Mouse (Mus musculus): Measurements from ENCODE around the gene Sema5b. TPM values are rescaled to one million over a fixed set of nuclear protein-coding genes. Genes with fewer than 3 reads are reported as not detected.
"Not testable (repeated sequence)": the region's sequence is repeated elsewhere in the genome, so short reads cannot be mapped to it uniquely, and the experiment has no call there.

The Sema5b gene
- polyA plus RNA-seq, 1 experiment: 64.3 TPM

- TF ChIP-seq CTCF (IDR thresholded peaks at IDR 0.05; ENCODE audit: control insufficient read depth, insufficient read depth, insufficient replicate concordance, low read depth, low read length): no peak
- TF ChIP-seq POLR2A (IDR thresholded peaks at IDR 0.05; ENCODE audit: control insufficient read depth, low read depth, low read length): no peak
- Histone ChIP-seq H3K27me3 (ENCODE audit: control insufficient read depth, insufficient read depth, low read length) (no peaks in the 10 kb centered on the region), H3K4me3 (ENCODE audit: control insufficient read depth, low read depth, low read length) (no peak overlapping the region), H3K36me3 (ENCODE audit: control insufficient read depth, insufficient read depth, low read length) (no peaks in the 10 kb centered on the region), H3K4me1 (ENCODE audit: control insufficient read depth, insufficient read depth, low read length) (peaks cover 3% of the 10 kb centered on the region; the same call in 1 of the 2 replicates), H3K27ac (ENCODE audit: control insufficient read depth, insufficient read depth, low read depth, low read length) (no peak overlapping the region)
Observed at GRCm38 (mm10) chr16:35549354-35549753, 8.4 kb downstream of the Sema5b start.

DNA sequence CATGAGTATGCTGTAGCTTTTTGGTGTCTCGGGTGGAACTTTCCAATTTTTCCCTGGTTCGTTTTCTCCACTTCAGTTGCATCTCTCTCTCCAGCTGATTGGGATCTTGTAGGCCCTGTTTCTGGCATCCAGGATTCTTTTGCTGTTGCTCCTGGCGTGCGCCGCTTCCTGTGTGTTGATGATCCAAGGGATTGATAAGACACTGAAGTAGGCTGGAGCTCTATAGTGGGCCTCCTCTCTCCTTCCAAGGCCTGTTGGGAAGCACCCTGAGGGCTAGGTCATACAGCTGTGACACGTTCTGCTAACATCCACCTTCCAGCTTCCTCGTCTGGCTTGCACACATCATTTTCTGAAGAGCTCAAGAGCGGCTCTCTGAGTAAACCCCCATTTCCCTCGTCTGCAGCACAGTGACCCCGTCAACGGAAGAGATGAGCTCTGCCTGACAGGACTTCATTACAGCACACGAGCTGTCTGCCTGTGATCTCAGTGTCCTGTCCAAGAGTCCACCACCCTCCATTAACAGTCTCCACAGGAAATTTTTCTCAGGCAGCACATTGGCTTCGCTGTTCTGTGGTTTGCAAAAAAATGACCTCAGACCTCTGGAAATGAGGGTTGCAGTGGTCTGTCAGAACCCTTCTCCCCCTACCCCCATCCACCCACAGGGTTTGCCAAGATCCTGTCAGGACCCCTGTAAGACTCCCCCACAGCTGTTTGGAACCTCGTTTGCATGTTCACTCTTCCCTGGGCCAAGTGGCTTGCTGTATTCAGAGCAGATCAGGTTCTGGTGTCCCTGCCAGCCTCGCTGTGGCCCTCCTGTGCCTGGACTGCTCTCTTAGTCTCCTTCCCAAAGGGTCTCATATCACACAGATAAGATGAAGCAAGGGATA lies 14.9 kb downstream of the Sema5b start:
- Histone ChIP-seq H3K27ac (ENCODE audit: control insufficient read depth, insufficient read depth, low read depth, low read length) (no peak overlapping the region), H3K4me3 (ENCODE audit: control insufficient read depth, low read depth, low read length) (peak overlapping the region; percentile 2), H3K4me1 (ENCODE audit: control insufficient read depth, insufficient read depth, low read length) (peaks cover 3% of the 10 kb centered on the region; the same call in 1 of the 2 replicates), H3K36me3 (ENCODE audit: control insufficient read depth, insufficient read depth, low read length) (no peaks in the 10 kb centered on the region), H3K27me3 (ENCODE audit: control insufficient read depth, insufficient read depth, low read length) (no peaks in the 10 kb centered on the region)
- TF ChIP-seq POLR2A (IDR thresholded peaks at IDR 0.05; ENCODE audit: control insufficient read depth, low read depth, low read length): no peak
- no peak for TF ChIP-seq CTCF (IDR thresholded peaks at IDR 0.05; ENCODE audit: control insufficient read depth, insufficient read depth, insufficient replicate concordance, low read depth, low read length)

DNA sequence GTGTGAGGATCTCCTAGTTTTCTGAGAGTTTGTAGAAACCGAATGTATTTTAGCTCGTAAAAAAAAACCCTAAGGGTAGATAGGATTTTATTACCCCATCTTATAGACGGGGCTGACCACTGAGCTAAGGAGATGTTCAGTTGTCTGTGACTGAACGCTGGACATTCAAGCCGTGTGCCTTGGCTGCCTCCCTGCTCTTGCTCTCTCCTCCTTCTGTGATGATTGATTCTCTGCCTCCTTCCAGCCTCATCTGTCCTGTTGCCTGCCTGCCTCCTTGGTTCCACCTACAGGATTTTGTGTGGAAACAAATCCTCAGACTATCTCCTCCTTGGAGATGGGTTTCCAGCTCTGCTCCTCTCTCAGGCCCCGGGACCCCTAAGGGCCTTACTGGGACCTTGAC lies 16.1 kb downstream of the Sema5b start:
- Histone ChIP-seq H3K36me3 (ENCODE audit: control insufficient read depth, insufficient read depth, low read length) (no peaks in the 10 kb centered on the region), H3K27me3 (ENCODE audit: control insufficient read depth, insufficient read depth, low read length) (no peaks in the 10 kb centered on the region), H3K4me3 (ENCODE audit: control insufficient read depth, low read depth, low read length) (no peak overlapping the region), H3K4me1 (ENCODE audit: control insufficient read depth, insufficient read depth, low read length) (peaks cover 3% of the 10 kb centered on the region; the same call in 1 of the 2 replicates), H3K27ac (ENCODE audit: control insufficient read depth, insufficient read depth, low read depth, low read length) (no peak overlapping the region)
- TF ChIP-seq CTCF (IDR thresholded peaks at IDR 0.05; ENCODE audit: control insufficient read depth, insufficient read depth, insufficient replicate concordance, low read depth, low read length) (no peak), POLR2A (IDR thresholded peaks at IDR 0.05; ENCODE audit: control insufficient read depth, low read depth, low read length) (no peak)

DNA sequence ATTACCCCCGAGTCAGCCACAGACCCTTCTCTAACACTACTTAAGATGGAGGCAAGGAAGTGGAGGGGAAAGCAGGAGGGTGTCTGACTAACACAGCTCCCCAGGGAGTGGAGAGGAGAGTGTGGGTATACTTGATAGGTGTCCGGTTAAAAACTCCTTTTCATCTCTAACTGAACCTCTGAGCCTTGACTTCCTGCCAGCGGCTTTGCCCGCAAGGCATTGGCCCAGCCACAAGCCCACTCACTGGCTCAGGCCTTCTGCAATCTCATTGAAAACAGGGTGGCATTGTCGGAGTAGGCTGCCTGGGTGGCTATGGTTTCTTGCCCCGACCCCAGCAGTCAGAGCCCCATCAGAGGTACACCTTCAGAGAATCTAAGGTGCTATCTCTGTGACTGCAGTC lies 20.6 kb downstream of the Sema5b start:
- no peak for TF ChIP-seq POLR2A (IDR thresholded peaks at IDR 0.05; ENCODE audit: control insufficient read depth, low read depth, low read length)
- TF ChIP-seq CTCF (IDR thresholded peaks at IDR 0.05; ENCODE audit: control insufficient read depth, insufficient read depth, insufficient replicate concordance, low read depth, low read length): no peak
- no peak overlapping the region for H3K4me3 ChIP-seq (ENCODE audit: control insufficient read depth, low read depth, low read length)
- H3K4me1 ChIP-seq (ENCODE audit: control insufficient read depth, insufficient read depth, low read length): no peaks in the 10 kb centered on the region
- no peaks in the 10 kb centered on the region for H3K36me3 ChIP-seq (ENCODE audit: control insufficient read depth, insufficient read depth, low read length)
- H3K27ac ChIP-seq (ENCODE audit: control insufficient read depth, insufficient read depth, low read depth, low read length): no peak overlapping the region
- no peaks in the 10 kb centered on the region for H3K27me3 ChIP-seq (ENCODE audit: control insufficient read depth, insufficient read depth, low read length)

- H3K4me3 ChIP-seq (ENCODE audit: control insufficient read depth, low read depth, low read length): no peak overlapping the region
- H3K4me1 ChIP-seq (ENCODE audit: control insufficient read depth, insufficient read depth, low read length): no peaks in the 10 kb centered on the region
- H3K36me3 ChIP-seq (ENCODE audit: control insufficient read depth, insufficient read depth, low read length): no peaks in the 10 kb centered on the region
Observed at GRCm38 (mm10) chr16:35564246-35564905, 23.4 kb downstream of the Sema5b start.

DNA sequence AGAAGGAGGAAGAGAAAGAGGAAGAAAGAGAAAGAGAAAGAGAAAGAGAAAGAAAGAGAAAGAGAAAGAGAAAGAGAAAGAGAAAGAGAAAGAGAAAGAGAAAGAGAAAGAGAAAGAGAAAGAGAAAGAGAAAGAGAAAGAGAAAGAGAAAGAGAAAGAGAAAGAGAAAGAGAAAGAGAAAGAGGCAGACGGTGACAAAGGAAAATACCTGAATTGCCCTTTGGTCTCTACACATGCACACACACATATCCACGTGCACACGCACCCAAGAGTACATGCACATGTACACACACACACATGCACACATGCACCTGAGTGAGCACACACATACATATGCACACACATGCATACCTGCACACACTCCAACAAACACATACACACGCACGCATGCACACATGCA lies 24.7 kb downstream of the Sema5b start:
- H3K4me1 ChIP-seq (ENCODE audit: control insufficient read depth, insufficient read depth, low read length); H3K36me3 ChIP-seq (ENCODE audit: control insufficient read depth, insufficient read depth, low read length); H3K27ac ChIP-seq (ENCODE audit: control insufficient read depth, insufficient read depth, low read depth, low read length); H3K4me3 ChIP-seq (ENCODE audit: control insufficient read depth, low read depth, low read length); H3K27me3 ChIP-seq (ENCODE audit: control insufficient read depth, insufficient read depth, low read length): not testable (repeated sequence)

More at GRCm38 (mm10) chr16:35564246-35564905, 23.4 kb downstream of the Sema5b start:
- no peak for TF ChIP-seq CTCF (IDR thresholded peaks at IDR 0.05; ENCODE audit: control insufficient read depth, insufficient read depth, insufficient replicate concordance, low read depth, low read length)
- no peak for TF ChIP-seq POLR2A (IDR thresholded peaks at IDR 0.05; ENCODE audit: control insufficient read depth, low read depth, low read length)
- Histone ChIP-seq H3K27ac (ENCODE audit: control insufficient read depth, insufficient read depth, low read depth, low read length) (no peak overlapping the region), H3K27me3 (ENCODE audit: control insufficient read depth, insufficient read depth, low read length) (no peaks in the 10 kb centered on the region)

GRCm38 (mm10) chr16:35568225-35568880 lies 27.4 kb downstream of the Sema5b start:
- no peak for TF ChIP-seq CTCF (IDR thresholded peaks at IDR 0.05; ENCODE audit: control insufficient read depth, insufficient read depth, insufficient replicate concordance, low read depth, low read length)
- TF ChIP-seq POLR2A (IDR thresholded peaks at IDR 0.05; ENCODE audit: control insufficient read depth, low read depth, low read length): no peak
- Histone ChIP-seq H3K27me3 (ENCODE audit: control insufficient read depth, insufficient read depth, low read length) (no peaks in the 10 kb centered on the region), H3K4me1 (ENCODE audit: control insufficient read depth, insufficient read depth, low read length) (no peaks in the 10 kb centered on the region), H3K4me3 (ENCODE audit: control insufficient read depth, low read depth, low read length) (no peak overlapping the region), H3K36me3 (ENCODE audit: control insufficient read depth, insufficient read depth, low read length) (no peaks in the 10 kb centered on the region), H3K27ac (ENCODE audit: control insufficient read depth, insufficient read depth, low read depth, low read length) (no peak overlapping the region)

All from testis, adult 2 months (tissue).